Mouse (Mus musculus) heart, embryonic 14.5 days (tissue): ENCODE results near the gene Gabpb1. TPM values are rescaled to one million over a fixed set of nuclear protein-coding genes. Genes with fewer than 3 reads are reported as not detected.

Experiments
- polyA plus RNA-seq: library from polyadenylated mRNA; unstranded; fragments of >200 nt; fragmentation: Nextera tagmentation; extraction: Ambion mirVana; gene quantifications from 2 replicates; pipeline ENCODE4 v1.2.1, GENCODE M21; 2014

Gabpb1 gene
- polyA plus RNA-seq, 1 experiment from 2014 or later, result 33.4 TPM

Other genes starting within 250 kb of the Gabpb1 start
- gene Atp8b4, start 175.7 kb downstream of the Gabpb1 start, polyA plus RNA-seq, result 0.08 and 0.16 TPM in 2 replicates
- gene Slc27a2, start 123.9 kb downstream of the Gabpb1 start, polyA plus RNA-seq, result 0.09 and 0.38 TPM in 2 replicates
- gene Hdc, start 57.0 kb downstream of the Gabpb1 start, polyA plus RNA-seq, result 5.5 and 6.2 TPM in 2 replicates
- 32.1 and 32.8 TPM in 2 replicates for gene Usp8, start 31.0 kb upstream of the Gabpb1 start, polyA plus RNA-seq
- gene Usp50, start 107.1 kb upstream of the Gabpb1 start, polyA plus RNA-seq, result 3.0 and 3.4 TPM in 2 replicates
- 44.6 and 45.1 TPM in 2 replicates for gene Trpm7, start 199.9 kb upstream of the Gabpb1 start, polyA plus RNA-seq